In genomic region chr14:8233252-8233651, GRCm38 (mm10) we compare ENCODE assay signal across 32 mouse cellular contexts. TPM values are rescaled to one million over a fixed set of nuclear protein-coding genes. Genes with fewer than 3 reads are reported as not detected.
DNase-seq lines count a peak whose midpoint lies in the region; ATAC-seq and TF ChIP-seq lines count a peak whose summit lies in the region.
"Had no signal": no experiment of that assay in that cellular context is flagged by ENCODE, and none has a peak within 500 bp of the region (broad histone marks: within the 10 kb centered on the region; RNA-seq: fewer than 3 reads in every experiment).

No protein-coding gene starts in this region.

- no peaks in the 10 kb centered on the region for H3K36me3 ChIP-seq in heart, embryonic 11.5 days (ENCODE audit: control insufficient read depth, insufficient read depth, low read length)
- peaks cover 0 to 23% of the 10 kb centered on the region in 2 experiments; a peak in 2 of 4 replicates for H3K36me3 ChIP-seq in MEL (ENCODE audit: control insufficient read depth in 1 of 2, insufficient read depth in 2 of 2, low read length in 2 of 2)
- H3K36me3 ChIP-seq in liver, postnatal 0 days (replicated peaks; ENCODE audit: insufficient read depth, low read length), result 0 out of 2 replicates have a peak, but pooled peaks cover 6% of the 10 kb centered on the region
- H3K36me3 ChIP-seq: embryonic facial prominence, embryonic 12.5 days; limb, embryonic 12.5 days; neural tube, embryonic 12.5 days had no signal

- no peak for DNase-seq in heart, postnatal 4 days
- peak; percentile 90 for DNase-seq in MEL (ENCODE audit: low read depth, low spot score)
- DNase-seq in liver, postnatal 0 days, result no peak
- no peak for DNase-seq in lung, adult 2 months
- DNase-seq in right cerebral cortex, adult 18-20 months, result no peak
- no peak for DNase-seq in ovary, postnatal 14 days (ENCODE audit: low spot score)
- DNase-seq: adrenal gland, postnatal 14 days; cerebellum, adult 11 months; cerebellum, adult 9-11 months; gastrocnemius, adult 2 months; kidney, adult 9 months; kidney, postnatal 14 days; layer of hippocampus, postnatal 36 days; lung, embryonic 14.5 days; midbrain, embryonic 14.5 days; retina, postnatal 1 day; thymus, postnatal 25 days had no signal

- no peak overlapping the region for H3K4me3 ChIP-seq in heart, embryonic 11.5 days (ENCODE audit: low read depth, low read length)
- H3K4me3 ChIP-seq in MEL (ENCODE audit: control insufficient read depth in 1 of 2, insufficient read depth in 1 of 2, low read depth in 2 of 2, low read length in 2 of 2), result peak overlapping the region in 1 of 2 experiments; percentile 1; a peak in 1 of 4 replicates
- no peak overlapping the region for H3K4me3 ChIP-seq in liver, postnatal 0 days (ENCODE audit: low read depth, low read length)
- H3K4me3 ChIP-seq in lung, adult 2 months (replicated peaks; ENCODE audit: extremely low read depth, low read depth, low read length), result no peak overlapping the region
- H3K4me3 ChIP-seq: embryonic facial prominence, embryonic 12.5 days; erythroblast, embryonic 14.5 days; forebrain, embryonic 13.5 days; gastrocnemius, adult 2 months; layer of hippocampus, adult 2 months; limb, embryonic 12.5 days; megakaryocyte, embryonic 14.5 days; neural tube, embryonic 12.5 days had no signal

- no peak overlapping the region for H3K27ac ChIP-seq in heart, embryonic 11.5 days (ENCODE audit: low read depth, low read length)
- H3K27ac ChIP-seq in MEL (ENCODE audit: control insufficient read depth, low read depth, low read length), result peak overlapping the region; percentile 40
- H3K27ac ChIP-seq in liver, postnatal 0 days (ENCODE audit: low read depth), result no peak overlapping the region
- H3K27ac ChIP-seq: embryonic facial prominence, embryonic 12.5 days; forebrain, embryonic 13.5 days; gastrocnemius, adult 2 months; layer of hippocampus, adult 2 months; limb, embryonic 12.5 days; neural tube, embryonic 12.5 days had no signal

- no peak for TF ChIP-seq CTCF in MEL (IDR thresholded peaks at IDR 0.05 in 2 of 3, conservative IDR thresholded peaks at IDR 0.05 in 1 of 3; ENCODE audit: control insufficient read depth in 1 of 3, insufficient read depth in 1 of 3, low read depth in 2 of 3, low read length in 3 of 3, poor library complexity in 1 of 3, severe bottlenecking in 1 of 3)
- no peak for TF ChIP-seq CTCF in liver, postnatal 0 days (IDR thresholded peaks at IDR 0.05; ENCODE audit: low read depth)
- no peak for TF ChIP-seq CTCF in lung, adult 2 months (IDR thresholded peaks at IDR 0.05; ENCODE audit: insufficient read depth, low read length)

- peak; percentile 95 to 97 for TF ChIP-seq EP300 in MEL (IDR thresholded peaks at IDR 0.05; ENCODE audit: low read depth in 1 of 2, low read length in 2 of 2)
- TF ChIP-seq EP300 in liver, postnatal 0 days (IDR thresholded peaks at IDR 0.05; ENCODE audit: low read depth), result peak; percentile 69; the same call in 1 of the 2 replicates

- no peak for TF ChIP-seq RAD21 in MEL (IDR thresholded peaks at IDR 0.05; ENCODE audit: low read depth, low read length)

- no peaks in the 10 kb centered on the region for H3K79me2 ChIP-seq in MEL (ENCODE audit: control insufficient read depth, insufficient read depth, low read length, poor library complexity)

- H3K9me3 ChIP-seq in heart, embryonic 11.5 days (replicated peaks; ENCODE audit: control insufficient read depth, low read length), result no peaks in the 10 kb centered on the region
- no peaks in the 10 kb centered on the region for H3K9me3 ChIP-seq in MEL (replicated peaks; ENCODE audit: insufficient read depth, low read length)
- H3K9me3 ChIP-seq in liver, postnatal 0 days (ENCODE audit: low read length), result no peaks in the 10 kb centered on the region
- H3K9me3 ChIP-seq: embryonic facial prominence, embryonic 12.5 days; forebrain, embryonic 13.5 days; limb, embryonic 12.5 days; megakaryocyte, embryonic 14.5 days; neural tube, embryonic 12.5 days had no signal

- H3K27me3 ChIP-seq in heart, embryonic 11.5 days (ENCODE audit: control insufficient read depth, insufficient read depth, low read length), result no peaks in the 10 kb centered on the region
- H3K27me3 ChIP-seq in MEL (ENCODE audit: control insufficient read depth in 1 of 2, insufficient read depth in 2 of 2, low read length in 2 of 2), result no peaks in the 10 kb centered on the region
- H3K27me3 ChIP-seq in liver, postnatal 0 days (ENCODE audit: insufficient read depth, low read length), result no peaks in the 10 kb centered on the region
- H3K27me3 ChIP-seq: CH12.LX; embryonic facial prominence, embryonic 12.5 days; forebrain, embryonic 13.5 days; limb, embryonic 12.5 days; neural tube, embryonic 12.5 days had no signal

- peak; percentile 55; the same call in 1 of the 2 replicates for ATAC-seq in heart, embryonic 11.5 days (replicated peaks; ENCODE audit: insufficient number of reproducible peaks, low FRiP score, low TSS enrichment)
- peak; percentile 42 for ATAC-seq in granulocyte monocyte progenitor cell, adult 5-6 weeks (replicated peaks; ENCODE audit: poor library complexity, severe bottlenecking)
- ATAC-seq in liver, postnatal 0 days, result peak; percentile 63
- ATAC-seq: forebrain, embryonic 13.5 days; hindbrain, embryonic 16.5 days; intestine, embryonic 16.5 days had no signal

- H3K9ac ChIP-seq in heart, embryonic 11.5 days (ENCODE audit: low read depth, low read length), result no peak overlapping the region
- no peak overlapping the region for H3K9ac ChIP-seq in MEL (ENCODE audit: control insufficient read depth, low read depth, low read length, poor library complexity, severe bottlenecking)
- no peak overlapping the region for H3K9ac ChIP-seq in liver, postnatal 0 days (replicated peaks)
- H3K9ac ChIP-seq: embryonic facial prominence, embryonic 12.5 days; forebrain, embryonic 13.5 days; limb, embryonic 12.5 days; lung, embryonic 14.5 days; neural tube, embryonic 12.5 days had no signal

- no peak overlapping the region for H3K4me2 ChIP-seq in heart, embryonic 11.5 days
- H3K4me2 ChIP-seq in liver, postnatal 0 days (ENCODE audit: low read depth, low read length), result no peak overlapping the region
- H3K4me2 ChIP-seq: embryonic facial prominence, embryonic 12.5 days; forebrain, embryonic 13.5 days; limb, embryonic 12.5 days; lung, embryonic 14.5 days; neural tube, embryonic 12.5 days had no signal

- peaks cover 13% of the 10 kb centered on the region for H3K4me1 ChIP-seq in heart, embryonic 11.5 days (ENCODE audit: control insufficient read depth, insufficient read depth, low read length)
- peaks cover 6 to 30% of the 10 kb centered on the region in 2 experiments; a peak in 3 of 4 replicates for H3K4me1 ChIP-seq in MEL (ENCODE audit: control insufficient read depth in 1 of 2, insufficient read depth in 2 of 2, low read length in 2 of 2)
- H3K4me1 ChIP-seq in liver, postnatal 0 days (ENCODE audit: insufficient read depth), result peaks cover 4% of the 10 kb centered on the region; the same call in 1 of the 2 replicates
- no peaks in the 10 kb centered on the region for H3K4me1 ChIP-seq in lung, adult 2 months (ENCODE audit: control insufficient read depth, insufficient read depth, low read length)
- H3K4me1 ChIP-seq: embryonic facial prominence, embryonic 12.5 days; forebrain, embryonic 13.5 days; limb, embryonic 12.5 days; neural tube, embryonic 12.5 days had no signal

- 14% methylated on average over 1 of the region's 1 CpGs for WGBS in heart, embryonic 11.5 days (ENCODE audit: insufficient replicate concordance)
- WGBS in liver, postnatal 0 days (ENCODE audit: insufficient replicate concordance), result 30% methylated on average over 1 of the region's 1 CpGs
- 37% methylated on average over 1 of the region's 1 CpGs for WGBS in lung, adult 2 months

- no peak for TF ChIP-seq POLR2A in MEL (IDR thresholded peaks at IDR 0.05; ENCODE audit: control insufficient read depth in 1 of 2, insufficient read depth in 1 of 2, low read depth in 1 of 2, low read length in 2 of 2, poor library complexity in 1 of 2)
- TF ChIP-seq POLR2A in lung, adult 2 months (IDR thresholded peaks at IDR 0.05; ENCODE audit: borderline replicate concordance, extremely low read depth, low read depth, low read length), result no peak

TF ChIP-seq in MEL, 35 proteins besides CTCF, POLR2A, EP300 and RAD21 (continues in another document):
- TF ChIP-seq JUND (IDR thresholded peaks at IDR 0.05; ENCODE audit: low read depth, low read length) (peak; percentile 91), MAX (IDR thresholded peaks at IDR 0.05; ENCODE audit: low read length) (peak; percentile 59), GATA1 (IDR thresholded peaks at IDR 0.05; ENCODE audit: low read depth, low read length) (peak; percentile 98), MAFK (IDR thresholded peaks at IDR 0.05; ENCODE audit: borderline replicate concordance, low read depth, low read length) (peak; percentile 44; the same call in 1 of the 2 replicates), TCF12 (IDR thresholded peaks at IDR 0.05; ENCODE audit: low read depth, low read length) (peak; percentile 94), SIN3A (IDR thresholded peaks at IDR 0.05; ENCODE audit: low read length) (peak; percentile 83), MAZ (IDR thresholded peaks at IDR 0.05; ENCODE audit: low read depth, low read length) (peak; percentile 71; the same call in 1 of the 2 replicates), CHD2 (IDR thresholded peaks at IDR 0.05; ENCODE audit: low read length) (peak; percentile 32; the same call in 1 of the 2 replicates), ETS1 (IDR thresholded peaks at IDR 0.05; ENCODE audit: low read depth, low read length) (peak; percentile 97)

RNA-seq across cellular contexts. Expression of gene Kctd6, which starts 19.3 kb away (rescaled TPM):
- 7.4 and 8.1 TPM in 2 replicates for polyA plus RNA-seq in heart, embryonic 11.5 days (2014; fragmentation: Nextera tagmentation; extraction: Ambion mirVana)
- total RNA-seq in heart, postnatal 4 days (2021), result 10 to 100 TPM; 13.2 to 14.1 TPM
- 3.6 and 4.2 TPM in 2 replicates for total RNA-seq in MEL (2012; rRNA removed)
- 1 to 10 TPM in 1 of 2 experiments, not detected in 1; 5.5 TPM for polyA plus RNA-seq in MEL (2012; ENCODE audit: insufficient read depth in 1 of 2, insufficient read length in 2 of 2, low read depth in 1 of 2, low replicate concordance in 2 of 2, missing spikeins in 1 of 2)
- 6.6 and 12.7 TPM in 2 replicates for total RNA-seq in granulocyte monocyte progenitor cell, adult 5-6 weeks (2014; fragmentation: Nextera tagmentation)
- 6.2 and 6.6 TPM in 2 replicates for total RNA-seq in granulocyte monocyte progenitor cell, adult 5-6 weeks (2017)
- 9.7 and 10.0 TPM in 2 replicates for polyA plus RNA-seq in liver, postnatal 0 days (2015; fragmentation: Nextera tagmentation; extraction: Ambion mirVana)
- 6.1 and 9.0 TPM in 2 replicates for polyA plus RNA-seq in lung, adult 2 months (2012; rRNA removed)

RNA-seq across cellular contexts. Expression of gene Acox2, which starts 25.9 kb away (rescaled TPM):
- 0.42 and 0.52 TPM in 2 replicates for polyA plus RNA-seq in heart, embryonic 11.5 days (2014; fragmentation: Nextera tagmentation; extraction: Ambion mirVana)
- not detected for total RNA-seq in heart, postnatal 4 days (2021)
- total RNA-seq in MEL (2012; rRNA removed), result not detected in 2 replicates
- polyA plus RNA-seq in MEL (2012; ENCODE audit: insufficient read depth in 1 of 2, insufficient read length in 2 of 2, low read depth in 1 of 2, low replicate concordance in 2 of 2, missing spikeins in 1 of 2), result under 1 TPM in 1 of 2 experiments, not detected in 1; 0.43 TPM
- total RNA-seq in granulocyte monocyte progenitor cell, adult 5-6 weeks (2014; fragmentation: Nextera tagmentation), result not detected in 2 replicates
- total RNA-seq in granulocyte monocyte progenitor cell, adult 5-6 weeks (2017), result not detected in 2 replicates
- polyA plus RNA-seq in liver, postnatal 0 days (2015; fragmentation: Nextera tagmentation; extraction: Ambion mirVana), result 64.9 and 66.7 TPM in 2 replicates
- 12.7 and 24.4 TPM in 2 replicates for polyA plus RNA-seq in lung, adult 2 months (2012; rRNA removed)
- total RNA-seq: CH12.LX; hematopoietic stem cell, adult 5-6 weeks; layer of hippocampus, adult 2 months; layer of hippocampus, postnatal 36 days; left cerebral cortex, postnatal 14 days had no signal
- polyA plus RNA-seq: brain, embryonic 14.5 days; embryonic facial prominence, embryonic 12.5 days; erythroblast, embryonic 14.5 days; forebrain, embryonic 13.5 days; limb, embryonic 12.5 days; midbrain, embryonic 14.5 days; neural tube, embryonic 12.5 days had no signal
